Mouse (Mus musculus) ES-Bruce4 (cell line): Measurements from ENCODE around the gene Hist1h4f.

Experiments
- CTCF ChIP-seq: IDR thresholded peaks from one replicate; pipeline ENCODE4 v1.8.1; 2011; ENCODE audit warnings: low read depth, low read length
- POLR2A ChIP-seq: IDR thresholded peaks from one replicate; pipeline ENCODE4 v1.8.1; 2011; ENCODE audit warnings: low read length; ENCODE audit not compliant: insufficient read depth

GRCm38 (mm10) chr13:23536076-23536822 is 15.2 kb downstream of the Hist1h4f start:
- no peak for TF ChIP-seq POLR2A
- no peak for TF ChIP-seq CTCF
